Mouse (Mus musculus) testis, postnatal 14 days (tissue): ENCODE measurements around the gene Kirrel2.
A peak's percentile ranks its signal among the peaks of the same experiment; 100 is the strongest.
"Not testable (repeated sequence)": the region's sequence is repeated elsewhere in the genome, so short reads cannot be mapped to it uniquely, and the experiment has no call there.

Source experiments
- DNase-seq: peaks from one replicate; pipeline ENCODE4 v3.0.0; 2021; ENCODE audit warnings: low spot score

Kirrel2 gene

DNA sequence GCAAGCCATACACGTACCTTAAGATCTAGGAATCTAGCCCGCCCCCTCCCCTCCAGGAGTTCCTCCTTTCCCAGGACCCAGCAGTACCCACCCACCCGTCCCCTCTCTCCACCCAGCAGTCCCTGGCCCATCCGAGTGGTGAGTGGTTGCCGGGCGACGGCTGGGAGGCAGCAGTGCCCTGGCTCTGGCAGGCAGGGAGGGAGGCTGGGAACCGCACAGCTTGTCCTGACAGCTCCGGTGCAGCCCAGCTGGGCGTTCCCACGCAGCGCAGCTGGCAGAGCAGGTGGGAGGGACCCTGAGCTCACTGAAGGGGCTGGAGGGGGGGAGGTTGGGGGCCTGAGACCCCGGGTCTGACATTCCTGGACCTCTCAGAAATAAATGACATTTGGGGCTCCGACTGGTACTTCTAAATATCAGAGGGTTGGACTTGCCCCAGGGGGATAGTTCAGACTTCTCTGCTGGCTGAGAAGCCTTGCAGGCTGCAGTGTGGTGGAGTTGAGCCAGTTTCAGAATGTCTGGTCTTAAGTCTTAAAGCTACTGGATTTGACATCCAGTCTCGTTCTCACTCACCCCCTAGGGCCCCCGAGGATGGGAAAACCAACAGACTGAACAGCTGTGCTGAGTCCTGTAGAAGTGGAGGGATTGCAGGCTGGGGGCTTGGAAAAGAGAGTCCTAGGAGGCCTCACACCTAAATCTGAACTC, at the start of gene Kirrel2, which contains the start of gene Nphs1:
Gene Kirrel2 (minus strand): TSS at position 62 of the 702 bp plus-strand sequence.
Gene Nphs1 (plus strand): TSS at position 687 of the 702 bp plus-strand sequence.
- DNase-seq: no peak

GRCm38 (mm10) chr7:30501159-30501558, 43.7 kb upstream of the Kirrel2 start:
- DNase-seq: not testable (repeated sequence)

GRCm38 (mm10) chr7:30495506-30496042, 38.1 kb upstream of the Kirrel2 start:
- DNase-seq: peak; percentile 70

DNA sequence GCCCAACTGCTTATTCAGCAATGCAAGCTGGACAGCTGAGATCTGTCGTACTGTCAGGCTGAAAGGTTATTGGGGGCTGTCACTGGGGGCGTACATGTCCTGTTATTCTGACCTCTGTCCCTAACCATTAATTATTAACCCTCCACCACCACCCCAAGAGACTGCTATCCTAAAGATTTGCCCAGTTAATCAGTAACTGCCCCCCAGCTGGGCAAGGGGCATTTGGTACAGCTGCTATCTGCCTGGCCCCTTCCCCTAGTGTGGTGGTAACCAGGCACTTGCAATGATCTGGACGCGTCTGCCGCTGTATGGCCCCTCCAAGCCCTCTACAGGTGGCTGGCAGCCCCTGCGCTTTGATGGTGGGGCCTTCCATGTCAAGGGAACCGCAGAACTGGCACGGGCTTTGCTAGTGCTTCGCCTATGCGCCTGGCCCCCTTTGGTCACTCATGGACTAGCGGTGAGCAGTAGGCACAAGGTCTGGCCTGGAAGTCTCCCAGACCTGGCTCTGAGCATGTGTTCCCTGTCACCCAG, 36.0 kb upstream of the Kirrel2 start, which contains the start of gene Prodh2:
Gene Prodh2 (plus strand): TSS at position 222 of the 531 bp plus-strand sequence.
- DNase-seq: no peak

DNA sequence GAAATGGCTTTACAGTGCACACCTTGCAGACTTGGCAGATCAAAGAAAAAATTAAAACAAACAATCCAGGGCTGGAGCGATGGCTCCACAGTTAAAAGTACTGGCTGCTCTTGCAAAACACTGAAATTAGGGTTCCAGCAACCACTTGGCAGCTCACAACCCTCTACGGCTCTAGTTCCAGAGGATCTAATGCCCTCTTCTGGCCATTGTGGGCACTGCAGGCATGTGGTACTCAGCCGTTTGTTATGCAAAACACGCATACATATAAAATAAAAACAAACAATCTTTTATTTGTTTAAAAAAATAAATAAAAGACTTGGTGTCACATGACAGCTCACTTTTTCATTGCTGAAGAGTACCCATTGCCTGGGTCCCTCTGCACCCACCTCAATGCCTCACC, 35.3 kb upstream of the Kirrel2 start:
- peak; percentile 74 for DNase-seq

GRCm38 (mm10) chr7:30490957-30491307, 33.4 kb upstream of the Kirrel2 start:
- no peak for DNase-seq

- DNase-seq: peak; percentile 48
These were observed 32.9 kb upstream of the Kirrel2 start for GRCm38 (mm10) chr7:30490251-30490956.

- peak; percentile 45 for DNase-seq
These were observed 26.8 kb upstream of the Kirrel2 start for GRCm38 (mm10) chr7:30484250-30484649.

GRCm38 (mm10) chr7:30477415-30478381, 20.2 kb upstream of the Kirrel2 start:
- no peak for DNase-seq

GRCm38 (mm10) chr7:30476136-30476535, 18.6 kb upstream of the Kirrel2 start:
- DNase-seq: peak; percentile 60

GRCm38 (mm10) chr7:30474999-30475398, 17.5 kb upstream of the Kirrel2 start:
- no peak for DNase-seq

GRCm38 (mm10) chr7:30472411-30472810, 14.9 kb upstream of the Kirrel2 start:
- DNase-seq: no peak

DNA sequence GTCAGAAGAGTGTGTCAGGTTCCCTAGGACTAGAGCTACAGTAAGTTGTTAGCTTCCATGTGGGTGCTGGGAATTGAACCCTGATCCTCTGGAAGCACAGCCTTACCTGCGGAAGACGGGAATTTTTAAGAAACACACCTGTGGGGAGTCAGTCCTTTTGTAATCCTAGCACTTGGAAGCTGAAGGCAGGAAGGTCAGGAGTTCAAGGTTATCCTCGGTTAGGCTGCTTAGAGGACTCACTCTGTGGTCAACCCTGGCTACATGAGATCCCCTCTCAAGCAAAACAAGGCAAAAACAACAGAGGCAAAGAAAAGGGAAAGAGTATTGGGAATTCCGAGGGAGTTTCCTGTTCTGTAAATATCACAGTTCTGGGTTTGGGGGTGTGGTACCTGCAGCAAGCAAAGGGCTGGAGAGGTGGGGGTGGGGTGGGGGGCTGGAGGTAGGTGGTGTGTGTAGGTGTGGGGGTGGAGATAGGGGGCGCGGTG, 7.4 kb upstream of the Kirrel2 start:
- no peak for DNase-seq

DNA sequence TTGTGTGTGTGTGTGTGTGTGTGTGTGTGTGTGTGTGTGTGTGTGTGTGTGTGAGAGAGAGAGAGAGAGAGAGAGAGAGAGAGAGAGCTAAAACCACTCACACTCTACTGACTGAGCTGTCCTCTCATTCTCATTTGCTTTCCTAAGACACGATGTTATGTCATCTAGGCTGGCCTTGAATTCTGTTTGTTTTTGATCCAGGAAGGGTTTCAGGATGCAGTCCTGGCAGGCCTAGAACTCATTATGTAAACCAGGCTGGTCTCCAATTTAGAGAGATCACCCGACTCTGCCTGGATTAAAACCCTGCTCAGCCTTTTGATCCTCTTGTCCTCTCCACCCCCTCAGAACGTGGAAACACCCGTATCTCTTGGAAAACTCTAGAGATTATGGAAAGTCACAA, 6.5 kb upstream of the Kirrel2 start:
- DNase-seq: no peak

DNA sequence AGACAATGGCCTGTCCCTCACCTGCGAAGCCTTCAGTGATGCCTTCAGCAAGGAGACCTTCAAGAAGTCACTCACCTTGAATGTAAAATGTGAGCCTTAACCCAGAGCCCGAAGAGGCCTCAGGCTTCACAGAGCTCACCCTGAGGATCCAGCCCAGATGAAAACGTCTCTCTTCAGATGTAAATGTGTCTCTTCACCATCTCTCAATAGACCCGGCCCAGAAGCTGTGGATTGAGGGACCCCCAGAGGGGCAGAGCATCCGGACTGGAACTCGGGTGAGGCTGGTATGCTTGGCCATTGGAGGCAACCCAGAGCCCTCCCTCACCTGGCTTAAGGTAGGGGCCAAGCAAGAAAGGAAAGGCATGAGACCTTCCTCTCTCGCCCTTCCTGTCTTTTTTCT, 6.1 kb upstream of the Kirrel2 start:
- DNase-seq: no peak

- no peak for DNase-seq
These were observed 2.0 kb upstream of the Kirrel2 start for GRCm38 (mm10) chr7:30459484-30459883.

- no peak for DNase-seq
These were observed 420 bp downstream of the Kirrel2 start for GRCm38 (mm10) chr7:30456911-30457628.

DNA sequence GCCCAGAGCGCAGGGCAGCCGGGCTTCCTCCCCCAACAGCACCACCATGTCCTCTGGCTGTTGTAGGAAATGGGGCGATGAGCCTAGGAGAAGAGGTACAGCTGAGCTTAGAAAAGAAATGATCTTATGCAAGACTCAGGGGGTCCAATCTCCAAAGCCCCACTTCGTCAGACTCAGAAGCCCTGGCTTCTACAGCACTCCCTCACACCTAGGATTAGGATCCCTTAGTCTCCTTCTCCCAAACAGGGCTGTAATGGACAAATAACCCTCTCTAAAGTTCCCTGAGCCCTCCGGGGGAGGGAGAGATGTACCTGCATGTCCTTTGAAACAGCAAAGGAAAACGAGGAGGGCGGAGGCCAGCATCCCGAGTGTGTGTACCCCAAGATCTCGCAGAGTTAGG, 1.0 kb downstream of the Kirrel2 start:
- DNase-seq: no peak

DNA sequence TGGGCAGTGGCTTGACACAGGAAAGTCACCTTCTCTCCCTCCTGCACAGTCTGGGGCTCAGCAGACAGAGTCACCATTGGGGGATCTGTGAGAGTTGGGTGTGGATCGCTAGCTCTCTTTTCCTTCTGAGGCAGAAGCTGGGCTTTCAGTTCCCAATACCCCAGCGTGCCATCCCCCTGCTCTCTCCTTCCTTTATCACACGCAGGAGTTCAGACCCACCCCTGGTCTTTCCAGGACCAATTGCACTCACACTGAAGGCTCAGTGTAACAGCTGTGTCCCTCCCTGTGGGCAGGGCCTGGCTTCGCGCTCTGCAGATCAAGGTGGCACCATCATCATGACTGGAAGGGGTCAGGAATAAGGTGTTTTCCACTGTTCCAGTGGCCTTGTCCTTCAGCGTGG, 3.2 kb downstream of the Kirrel2 start:
- no peak for DNase-seq

DNA sequence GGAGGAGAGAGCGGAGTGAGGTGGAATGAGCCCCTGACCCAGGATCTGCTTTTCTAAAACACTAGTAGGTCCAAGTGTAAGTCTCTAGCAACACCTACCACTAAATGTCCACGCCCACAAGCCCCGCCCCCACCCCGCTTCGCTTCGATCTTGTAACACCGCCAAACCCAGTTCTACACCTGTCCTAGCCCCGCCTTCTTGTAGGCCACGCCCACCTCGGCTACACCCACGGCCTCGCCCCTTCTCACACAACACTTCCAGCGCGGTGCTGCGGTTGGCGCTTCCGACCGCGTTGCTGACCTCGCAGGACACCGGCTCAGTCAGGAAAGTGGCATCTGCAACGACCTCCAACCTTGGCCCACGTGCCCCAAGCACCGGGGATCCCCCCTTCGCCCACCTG, 3.7 kb downstream of the Kirrel2 start:
- DNase-seq: no peak

DNA sequence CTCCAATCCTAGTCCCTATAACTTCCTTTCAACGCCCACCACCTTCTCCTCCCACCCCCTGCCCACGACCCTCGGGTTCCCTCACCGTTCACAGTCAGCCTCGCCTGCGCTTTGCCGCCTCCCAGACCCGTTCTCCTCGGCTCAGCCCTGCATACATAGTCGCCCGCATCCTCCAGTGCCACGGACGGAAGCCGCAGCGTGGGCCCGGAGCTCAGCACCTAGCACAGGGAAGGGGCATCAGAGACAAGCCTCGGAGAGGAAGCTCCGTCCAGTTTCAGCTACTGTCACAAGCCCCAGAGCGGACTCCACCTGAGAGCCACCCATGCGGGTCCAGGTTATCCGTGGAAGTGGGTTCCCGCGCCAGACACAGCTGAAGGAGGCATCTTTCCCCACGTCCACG, 4.2 kb downstream of the Kirrel2 start:
- no peak for DNase-seq
